Mouse (Mus musculus) ES-E14 (cell line): ENCODE measurements around the gene Pex7. TPM values are rescaled to one million over a fixed set of nuclear protein-coding genes. Genes with fewer than 3 reads are reported as not detected.

Experiments
- DNase-seq: peaks from one replicate; pipeline ENCODE4 v3.0.0-alpha.2; 2013; ENCODE audit warnings: low read depth, low spot score
- H3K27ac ChIP-seq: 2 replicates; pipeline ENCODE4 v1.5.1; 2012; ENCODE audit warnings: low read depth, mild to moderate bottlenecking, low read length, moderate library complexity, mixed read lengths; ENCODE audit not compliant: poor library complexity, insufficient read depth, severe bottlenecking
- H3K36me3 ChIP-seq: 2 replicates; pipeline ENCODE4 v1.6.1; 2012; ENCODE audit warnings: mild to moderate bottlenecking, low read length, moderate library complexity, mixed read lengths; ENCODE audit not compliant: control insufficient read depth, poor library complexity, insufficient read depth, severe bottlenecking
- H3K4me1 ChIP-seq, 2 experiments: fragments of 150-350 bp in 1 of 2; sonication (generic) in 1 of 2; 2 replicates each; pipeline ENCODE4 v1.6.1; 2012; ENCODE audit warnings: low read length in 2 of 2, mild to moderate bottlenecking in 1 of 2, mixed read lengths in 1 of 2; ENCODE audit not compliant: control insufficient read depth in 2 of 2, insufficient read depth in 2 of 2, poor library complexity in 1 of 2
- H3K4me3 ChIP-seq, 2 experiments: fragments of 150-350 bp in 1 of 2; sonication (generic) in 1 of 2; 2 replicates each; pipeline ENCODE4 v1.5.1; 2012; ENCODE audit warnings: low read length in 2 of 2, low read depth in 1 of 2, mild to moderate bottlenecking in 1 of 2, mixed read lengths in 1 of 2; ENCODE audit not compliant: insufficient read depth in 1 of 2, poor library complexity in 1 of 2, severe bottlenecking in 1 of 2
- H3K9ac ChIP-seq: 2 replicates; pipeline ENCODE4 v1.6.1; 2012; ENCODE audit warnings: low read depth, mild to moderate bottlenecking, low read length, mixed read lengths; ENCODE audit not compliant: poor library complexity, insufficient read depth, severe bottlenecking
- H3K9me3 ChIP-seq: fragments of 150-350 bp; sonication (generic); 2 replicates; pipeline ENCODE4 v1.6.1; 2012; ENCODE audit warnings: low read depth, mild to moderate bottlenecking, low read length; ENCODE audit not compliant: control insufficient read depth, insufficient read depth
- CHD2 ChIP-seq: IDR thresholded peaks from 2 replicates; pipeline ENCODE4 v1.6.1; 2014; ENCODE audit warnings: mild to moderate bottlenecking, low read depth, low read length, inconsistent platforms
- HCFC1 ChIP-seq: IDR thresholded peaks from 2 replicates; pipeline ENCODE4 v1.6.1; 2012; ENCODE audit warnings: low read length, inconsistent platforms, borderline replicate concordance; ENCODE audit not compliant: insufficient read depth
- MAFK ChIP-seq: IDR thresholded peaks from 2 replicates; pipeline ENCODE4 v1.6.1; 2014; ENCODE audit warnings: mild to moderate bottlenecking, low read depth, low read length, inconsistent platforms; ENCODE audit not compliant: insufficient read depth
- ZC3H11A ChIP-seq: IDR thresholded peaks from 2 replicates; pipeline ENCODE4 v1.6.1; 2012; ENCODE audit warnings: low read depth, mild to moderate bottlenecking, inconsistent platforms, low read length, borderline replicate concordance
- ZNF384 ChIP-seq: IDR thresholded peaks from 2 replicates; pipeline ENCODE4 v1.6.1; 2012; ENCODE audit warnings: low read depth, low read length, inconsistent platforms
- in situ Hi-C, 2 experiments: fragments of 600-800 bp; cut with MboI; formaldehyde crosslinking; loops; one replicate each; pipeline ENCODE4 v1.15.1; 2025; ENCODE audit warnings: low sequenced_read_pairs in 2 of 2, inconsistent platforms in 1 of 2; ENCODE audit not compliant: unreplicated experiment in 2 of 2
- total RNA-seq: library from RNA; depleted of rRNA; stranded (reverse); fragments of 300-350 nt; gene quantifications from 2 replicates; pipeline ENCODE4 v1.2.3, GENCODE M21; 2012

The Pex7 gene
- total RNA-seq, 1 experiment: 17.0 TPM

DNA sequence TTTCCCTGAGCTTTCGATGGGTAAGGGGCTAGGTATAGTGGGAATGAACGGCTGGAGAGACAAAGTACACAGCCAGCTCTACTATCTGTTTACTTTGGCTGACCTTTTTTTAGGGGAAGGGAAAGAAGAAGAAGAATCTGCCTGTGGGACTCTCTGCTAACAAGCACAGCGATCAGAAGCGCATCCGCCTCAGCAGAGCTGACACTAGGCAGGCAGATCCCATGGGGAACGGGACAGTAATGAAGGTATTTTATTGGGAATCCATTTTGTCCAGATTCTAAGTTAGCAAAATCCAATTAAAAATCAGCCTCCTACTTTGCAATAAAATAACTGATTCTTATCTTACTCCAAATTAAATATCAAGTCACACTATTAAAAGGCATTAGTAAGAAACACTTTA lies 28.3 kb downstream of the Pex7 start:
- in situ Hi-C loops: no loop called here
- no peak overlapping the region for H3K9ac ChIP-seq
- no peak overlapping the region for H3K4me3 ChIP-seq
- H3K27ac ChIP-seq: no peak overlapping the region
- H3K4me1 ChIP-seq: peaks cover 0 to 5% of the 10 kb centered on the region in 2 experiments; a peak in 1 of 4 replicates
- peaks cover 2% of the 10 kb centered on the region; the same call in 1 of the 2 replicates for H3K36me3 ChIP-seq
- no peak for DNase-seq
- no peaks in the 10 kb centered on the region for H3K9me3 ChIP-seq
- no peak for TF ChIP-seq ZNF384
- no peak for TF ChIP-seq CHD2
- TF ChIP-seq MAFK: no peak
- no peak for TF ChIP-seq ZC3H11A
- TF ChIP-seq HCFC1: no peak

DNA sequence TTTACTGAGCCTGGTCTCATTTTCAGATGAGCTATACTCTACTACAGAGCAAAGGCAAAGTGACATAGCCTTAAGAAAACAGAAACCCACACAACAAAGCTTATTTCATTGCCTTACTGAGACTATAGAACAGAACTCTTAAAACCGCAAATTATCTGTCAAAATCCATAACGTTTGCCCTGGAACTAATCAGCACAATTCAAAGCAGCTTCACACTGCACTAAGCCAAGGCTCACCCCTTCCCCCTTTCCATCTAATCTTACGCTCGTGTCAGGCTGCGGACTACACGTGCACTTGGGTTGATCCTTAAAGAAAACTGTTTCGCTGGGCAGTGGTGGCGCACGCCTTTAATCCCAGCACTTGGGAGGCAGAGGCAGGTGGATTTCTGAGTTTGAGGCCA lies 29.8 kb downstream of the Pex7 start:
- no peak overlapping the region for H3K27ac ChIP-seq
- no peak overlapping the region for H3K9ac ChIP-seq
- no peak overlapping the region for H3K4me3 ChIP-seq
- no peak for DNase-seq
- in situ Hi-C loops: no loop called here
- no peaks in the 10 kb centered on the region for H3K9me3 ChIP-seq
- TF ChIP-seq ZC3H11A: no peak
- no peak for TF ChIP-seq CHD2
- no peak for TF ChIP-seq ZNF384
- TF ChIP-seq MAFK: no peak
- TF ChIP-seq HCFC1: no peak
- H3K36me3 ChIP-seq: no peaks in the 10 kb centered on the region
- H3K4me1 ChIP-seq: no peaks in the 10 kb centered on the region; a peak in 1 of 4 replicates

DNA sequence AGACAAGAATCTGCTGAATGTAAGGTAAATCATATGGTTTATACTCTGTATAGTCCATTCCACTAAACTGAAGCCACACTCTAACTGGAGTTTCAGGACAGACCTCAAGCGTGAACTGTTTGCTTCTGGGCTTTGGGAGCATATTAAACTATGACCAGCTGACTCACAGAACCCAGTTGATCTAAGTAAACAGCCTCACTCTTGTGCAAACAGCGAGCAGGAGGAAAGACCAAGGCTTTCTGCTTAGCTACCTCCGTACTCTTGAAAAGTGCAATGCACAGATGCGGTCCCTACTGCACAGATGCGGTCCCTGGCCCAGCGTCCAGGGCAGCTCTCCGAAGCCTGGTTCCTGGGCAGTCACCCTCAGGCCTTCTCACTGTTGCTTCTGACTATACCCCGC lies 30.2 kb downstream of the Pex7 start:
- H3K27ac ChIP-seq: no peak overlapping the region
- in situ Hi-C loops: no loop called here
- no peak for DNase-seq
- no peaks in the 10 kb centered on the region; a peak in 1 of 4 replicates for H3K4me1 ChIP-seq
- H3K9me3 ChIP-seq: no peaks in the 10 kb centered on the region
- H3K36me3 ChIP-seq: no peaks in the 10 kb centered on the region
- TF ChIP-seq HCFC1 (no peak), CHD2 (no peak), ZC3H11A (no peak), MAFK (no peak), ZNF384 (no peak)
- no peak overlapping the region for H3K9ac ChIP-seq
- no peak overlapping the region for H3K4me3 ChIP-seq

DNA sequence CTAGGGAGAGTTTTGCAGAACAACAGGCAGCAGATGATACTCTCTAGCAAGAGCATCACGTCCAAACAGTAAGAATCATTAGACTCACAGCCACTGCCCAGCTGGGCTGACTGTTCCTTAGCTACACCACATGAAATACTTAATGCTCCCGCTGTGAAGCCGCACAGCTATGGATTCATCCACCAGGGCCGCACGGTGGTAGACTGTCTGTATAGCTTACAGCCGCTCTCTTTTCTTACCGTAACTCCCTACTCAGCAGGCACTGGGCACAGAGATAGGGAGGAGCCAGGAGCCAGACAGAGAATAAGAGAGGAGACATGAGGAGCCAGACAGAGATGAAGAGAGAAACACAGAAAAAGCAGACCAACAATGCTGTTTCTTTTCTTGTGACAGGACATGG lies 30.8 kb downstream of the Pex7 start:
- TF ChIP-seq HCFC1 (no peak), MAFK (no peak), CHD2 (no peak), ZNF384 (no peak), ZC3H11A (no peak)

DNA sequence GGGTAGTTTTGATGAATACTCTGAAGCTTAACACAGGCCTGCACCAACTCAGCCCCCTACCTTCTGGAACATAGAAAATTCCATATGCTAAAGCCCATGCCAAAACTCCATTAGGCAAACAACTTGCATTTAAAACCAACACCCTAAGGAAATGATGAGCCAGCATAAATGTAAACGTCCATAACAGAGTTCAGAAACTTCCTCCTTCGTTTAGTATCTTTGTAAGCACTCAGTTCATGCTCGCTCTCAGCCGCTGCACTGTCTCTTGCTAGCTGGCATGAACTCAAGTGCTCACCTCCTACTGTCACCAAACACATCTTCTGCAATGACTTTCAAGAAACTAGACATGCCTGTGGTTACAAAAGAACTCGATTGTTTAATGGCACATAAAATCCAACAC lies 32.1 kb downstream of the Pex7 start:
- Histone ChIP-seq H3K4me3 (no peak overlapping the region), H3K9me3 (no peaks in the 10 kb centered on the region), H3K9ac (no peak overlapping the region), H3K36me3 (no peaks in the 10 kb centered on the region), H3K27ac (no peak overlapping the region), H3K4me1 (no peaks in the 10 kb centered on the region; a peak in 1 of 4 replicates)
- in situ Hi-C loops: no loop called here
- no peak for DNase-seq
- TF ChIP-seq CHD2 (no peak), ZC3H11A (no peak), ZNF384 (no peak), MAFK (peak; percentile 57), HCFC1 (no peak)

More for the DNA sequence above, 30.8 kb downstream of the Pex7 start:
- H3K4me1 ChIP-seq: no peaks in the 10 kb centered on the region; a peak in 1 of 4 replicates
- H3K4me3 ChIP-seq: no peak overlapping the region
- no peaks in the 10 kb centered on the region for H3K9me3 ChIP-seq
- no peak overlapping the region for H3K27ac ChIP-seq
- DNase-seq: no peak
- in situ Hi-C loops: no loop called here
- no peaks in the 10 kb centered on the region for H3K36me3 ChIP-seq
- H3K9ac ChIP-seq: no peak overlapping the region
